Mouse (Mus musculus): ENCODE data around the gene 1300017J02Rik. TPM values are rescaled to one million over a fixed set of nuclear protein-coding genes. Genes with fewer than 3 reads are reported as not detected.

Gene 1300017J02Rik
- polyA plus RNA-seq, 1 experiment from 2014 or later, result 2.5 TPM

- H3K27ac ChIP-seq (replicated peaks), result no peak overlapping the region
- peaks cover 7% of the 10 kb centered on the region; the same call in 1 of the 2 replicates for H3K4me1 ChIP-seq
- H3K9ac ChIP-seq (replicated peaks), result no peak overlapping the region
- WGBS, result 88% methylated on average over 5 of the region's 5 CpGs
- no peak overlapping the region for H3K4me3 ChIP-seq
- no peak for ATAC-seq (ENCODE audit: low FRiP score, low read depth)
- H3K4me2 ChIP-seq (replicated peaks), result no peak overlapping the region
- H3K9me3 ChIP-seq, result no peaks in the 10 kb centered on the region
- no peaks in the 10 kb centered on the region for H3K36me3 ChIP-seq
- H3K27me3 ChIP-seq, result no peaks in the 10 kb centered on the region; the same call in 1 of the 2 replicates
Measured at GRCm38 (mm10) chr9:103205786-103206185, 99.1 kb downstream of the 1300017J02Rik start.

DNA sequence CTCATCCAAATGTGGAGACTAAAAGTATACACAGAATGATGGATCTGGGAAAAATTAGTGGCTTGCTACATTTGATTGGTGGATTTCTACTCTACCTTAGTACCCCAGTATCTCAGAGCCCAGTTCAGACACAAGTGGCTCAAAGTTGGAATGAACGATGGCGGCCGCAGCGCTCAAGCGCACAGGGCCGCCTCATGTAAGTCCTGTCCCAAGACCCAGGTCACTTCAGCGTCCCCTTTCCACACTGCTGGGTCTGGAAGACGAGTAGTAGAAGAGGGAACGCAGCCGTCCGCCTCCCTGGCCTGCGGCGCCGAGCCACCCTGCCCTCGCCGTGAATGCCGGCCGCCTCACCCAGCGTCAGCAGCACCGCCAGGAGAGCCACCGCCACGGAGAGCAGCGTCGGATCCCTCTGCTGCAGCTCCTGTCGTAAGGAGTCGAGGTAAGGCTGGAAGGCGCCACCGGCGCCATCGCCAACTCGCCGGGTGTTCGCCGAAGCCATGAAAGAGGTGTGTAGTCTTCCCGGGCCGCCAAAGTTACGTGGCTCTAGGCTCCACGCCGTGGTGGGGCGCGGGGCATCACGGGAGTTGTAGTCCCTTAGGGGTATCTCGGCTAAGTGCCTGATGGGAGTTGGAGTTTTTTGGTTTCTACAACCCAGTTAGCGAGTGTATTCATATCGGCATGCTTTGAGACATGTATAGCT is 103.2 kb downstream of the 1300017J02Rik start, which contains the start of gene Srprb:
Gene Srprb (minus strand): TSS at position 577 of the 700 bp plus-strand sequence.
- Histone ChIP-seq H3K36me3 (peaks cover 20% of the 10 kb centered on the region), H3K4me3 (peak within 1 kb of the TSS; percentile 87), H3K4me1 (peaks cover 8% of the 10 kb centered on the region; the same call in 1 of the 2 replicates), H3K4me2 (replicated peaks) (peak within 1 kb of the TSS; percentile 74), H3K9me3 (no peaks in the 10 kb centered on the region), H3K27ac (replicated peaks) (peak within 1 kb of the TSS; percentile 85), H3K27me3 (no peaks in the 10 kb centered on the region; the same call in 1 of the 2 replicates), H3K9ac (replicated peaks) (peak within 1 kb of the TSS; percentile 87)
- peak; percentile 97 for ATAC-seq (ENCODE audit: low FRiP score, low read depth)
- WGBS, result under 1% methylated on average over 45 of the region's 45 CpGs

Other genes with a start within 250 kb of the 1300017J02Rik start
- gene Rab6b, start 193.3 kb downstream of the 1300017J02Rik start, polyA plus RNA-seq (2016; fragmentation: Nextera tagmentation; extraction: Ambion mirVana), result 38.2 and 47.2 TPM in 2 replicates
- 55.2 and 55.5 TPM in 2 replicates for gene Srprb, start 102.9 kb downstream of the 1300017J02Rik start, polyA plus RNA-seq (2016; fragmentation: Nextera tagmentation; extraction: Ambion mirVana)
- gene Gm20425, start 74.8 kb downstream of the 1300017J02Rik start, polyA plus RNA-seq (2016; fragmentation: Nextera tagmentation; extraction: Ambion mirVana), result 1.7 and 5.3 TPM in 2 replicates
- 16.9 and 20.6 TPM in 2 replicates for gene Trf, start 74.6 kb downstream of the 1300017J02Rik start, polyA plus RNA-seq (2016; fragmentation: Nextera tagmentation; extraction: Ambion mirVana)
- gene Topbp1, start 133 bp upstream of the 1300017J02Rik start, polyA plus RNA-seq (2016; fragmentation: Nextera tagmentation; extraction: Ambion mirVana), result 77.6 and 79.2 TPM in 2 replicates
- 100 and 111 TPM in 2 replicates for gene Cdv3, start 60.8 kb upstream of the 1300017J02Rik start, polyA plus RNA-seq (2016; fragmentation: Nextera tagmentation; extraction: Ambion mirVana)
- gene Bfsp2, start 175.3 kb upstream of the 1300017J02Rik start, polyA plus RNA-seq (2016; fragmentation: Nextera tagmentation; extraction: Ambion mirVana), result 2.4 and 5.5 TPM in 2 replicates

Measured in midbrain, embryonic 12.5 days (tissue).